In the genomic region with DNA sequence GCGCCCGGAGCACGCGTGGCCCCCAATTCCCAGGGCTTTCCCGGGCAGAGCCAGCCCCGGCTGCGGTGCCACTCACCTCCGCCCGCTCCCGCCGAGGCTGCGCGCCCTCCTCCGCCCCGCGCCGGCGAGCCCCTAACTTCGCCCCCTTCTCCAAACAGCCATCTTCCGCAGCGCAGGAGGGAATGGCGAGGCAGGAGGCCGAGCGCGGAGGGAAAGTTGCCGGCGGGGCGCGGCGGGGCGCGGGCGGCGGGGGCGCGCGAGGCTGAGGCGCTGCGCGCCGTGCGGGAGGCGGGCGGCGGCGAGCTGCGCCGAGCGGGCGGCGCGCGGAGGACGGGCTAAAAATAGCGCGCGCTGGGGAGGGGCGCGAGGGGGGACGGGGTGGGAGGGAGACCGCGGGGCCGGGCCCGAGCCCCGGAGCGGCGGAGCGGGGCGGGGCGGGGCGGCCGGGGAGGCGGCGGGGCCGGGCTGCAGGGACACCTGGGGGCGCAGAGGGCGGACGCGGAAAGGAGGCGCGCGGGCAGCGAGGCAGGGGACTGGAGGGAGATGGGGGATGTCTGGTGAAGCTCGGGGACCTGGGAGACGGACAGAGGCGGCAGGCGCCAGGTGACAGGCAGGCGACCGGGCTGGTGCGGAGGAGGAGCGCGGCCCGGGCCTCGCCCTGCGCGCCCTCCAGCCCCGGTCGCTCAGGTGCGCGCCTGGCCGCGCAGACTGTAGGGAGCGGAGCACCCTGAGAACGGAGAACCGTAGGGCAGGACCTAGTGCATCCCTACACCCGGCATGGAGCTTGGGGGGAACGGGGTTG, we compare ENCODE assay signal across 10 mouse cellular contexts. TPM values are rescaled to one million over a fixed set of nuclear protein-coding genes. Genes with fewer than 3 reads are reported as not detected.
DNase-seq lines count a peak whose midpoint lies in the region; ATAC-seq lines count a peak whose summit lies in the region.
"Had no signal": no experiment of that assay in that cellular context is flagged by ENCODE, and none has a peak within 500 bp of the region (broad histone marks: within the 10 kb centered on the region; RNA-seq: fewer than 3 reads in every experiment).

No protein-coding gene starts in this region.

- peak; percentile 93 for ATAC-seq in forebrain, embryonic 16.5 days
- peak; percentile 48 for ATAC-seq in inflammation-experienced regulatory T-cells, adult 6 months
- peak; percentile 66 for ATAC-seq in liver, embryonic 11.5 days (replicated peaks; ENCODE audit: low FRiP score)
- peak; percentile 93 for ATAC-seq in neural tube, embryonic 15.5 days (ENCODE audit: low FRiP score)

- no peaks in the 10 kb centered on the region for H3K9me3 ChIP-seq in forebrain, embryonic 16.5 days (ENCODE audit: control insufficient read depth, low read length)
- no peaks in the 10 kb centered on the region for H3K9me3 ChIP-seq in liver, embryonic 11.5 days (ENCODE audit: control insufficient read depth, low read length)
- H3K9me3 ChIP-seq in neural tube, embryonic 15.5 days (replicated peaks): no peaks in the 10 kb centered on the region

- peaks cover 7% of the 10 kb centered on the region for H3K4me1 ChIP-seq in forebrain, embryonic 16.5 days (replicated peaks; ENCODE audit: control insufficient read depth, insufficient read depth, low read length)
- no peaks in the 10 kb centered on the region for H3K4me1 ChIP-seq in liver, embryonic 11.5 days (replicated peaks; ENCODE audit: control insufficient read depth, insufficient read depth, low read length)
- H3K4me1 ChIP-seq in neural tube, embryonic 15.5 days: peaks cover 13% of the 10 kb centered on the region

- peak overlapping the region; percentile 63 for H3K27ac ChIP-seq in forebrain, embryonic 16.5 days (ENCODE audit: low read length)
- H3K27ac ChIP-seq in liver, embryonic 11.5 days (ENCODE audit: low read depth, low read length): no peak overlapping the region
- peak overlapping the region; percentile 82 for H3K27ac ChIP-seq in neural tube, embryonic 15.5 days (replicated peaks)
- H3K27ac ChIP-seq: macrophage had no signal

- peak overlapping the region; percentile 78 for H3K4me2 ChIP-seq in forebrain, embryonic 16.5 days (ENCODE audit: low read length)
- H3K4me2 ChIP-seq in liver, embryonic 11.5 days: peak overlapping the region; percentile 83
- H3K4me2 ChIP-seq in neural tube, embryonic 15.5 days: peak overlapping the region; percentile 90

- peak; percentile 88 for DNase-seq in heart, adult 11 months
- DNase-seq in heart, postnatal 25 days (ENCODE audit: low spot score): no peak
- DNase-seq in cerebellum, adult 11-12 months: peak; percentile 65
- DNase-seq in liver, embryonic 11.5 days (ENCODE audit: low spot score): peak; percentile 34
- DNase-seq in urinary bladder, postnatal 25 days (ENCODE audit: low spot score): no peak

- H3K9ac ChIP-seq in forebrain, embryonic 16.5 days (replicated peaks; ENCODE audit: low read depth, low read length): peak overlapping the region; percentile 83
- H3K9ac ChIP-seq in liver, embryonic 11.5 days (ENCODE audit: low read depth, low read length): no peak overlapping the region
- peak overlapping the region; percentile 75 for H3K9ac ChIP-seq in neural tube, embryonic 15.5 days (replicated peaks)

- under 1% methylated on average over 67 of the region's 107 CpGs for WGBS in forebrain, embryonic 16.5 days
- under 1% methylated on average over 73 of the region's 107 CpGs for WGBS in liver, embryonic 11.5 days
- under 1% methylated on average over 69 of the region's 107 CpGs for WGBS in neural tube, embryonic 15.5 days

- peak overlapping the region; percentile 84 for H3K4me3 ChIP-seq in forebrain, embryonic 16.5 days (replicated peaks; ENCODE audit: low read length)
- peak overlapping the region; percentile 65 for H3K4me3 ChIP-seq in liver, embryonic 11.5 days (ENCODE audit: low read depth, low read length)
- peak overlapping the region; percentile 77 for H3K4me3 ChIP-seq in neural tube, embryonic 15.5 days (replicated peaks)

- H3K27me3 ChIP-seq in forebrain, embryonic 16.5 days (replicated peaks; ENCODE audit: control insufficient read depth, insufficient read depth, low read length): peaks cover 7% of the 10 kb centered on the region; the same call in 1 of the 2 replicates
- peaks cover 33% of the 10 kb centered on the region for H3K27me3 ChIP-seq in liver, embryonic 11.5 days (replicated peaks; ENCODE audit: control insufficient read depth, insufficient read depth, low read length)
- H3K27me3 ChIP-seq in neural tube, embryonic 15.5 days (replicated peaks): no peaks in the 10 kb centered on the region; the same call in 1 of the 2 replicates

- intact Hi-C loops in heart, postnatal 25 days (cut with DNase I): loop anchor here (10.0 kb wide), 3 partner anchors 212 to 278 kb away; no protein-coding TSS in a partner anchor

- H3K36me3 ChIP-seq in forebrain, embryonic 16.5 days (ENCODE audit: control insufficient read depth, insufficient read depth): no peaks in the 10 kb centered on the region
- H3K36me3 ChIP-seq in liver, embryonic 11.5 days (ENCODE audit: control insufficient read depth, insufficient read depth, low read length): no peaks in the 10 kb centered on the region
- H3K36me3 ChIP-seq in neural tube, embryonic 15.5 days: no peaks in the 10 kb centered on the region
- H3K36me3 ChIP-seq: G1E had no signal

RNA-seq across cellular contexts. Expression of gene Hdac9, which starts 10.0 kb away (rescaled TPM):
- total RNA-seq in heart, postnatal 25 days (2021): 10 to 100 TPM; 20.5 to 26.8 TPM
- 13.6 and 16.4 TPM in 2 replicates for polyA plus RNA-seq in forebrain, embryonic 16.5 days (2015; fragmentation: Nextera tagmentation; extraction: Ambion mirVana)
- 1 to 10 TPM in 2 of 3 experiments, under 1 TPM in 1; 0.36 to 1.3 (median 1.1) TPM for polyA plus RNA-seq in inflammation-experienced regulatory T-cells, adult 6 months (2017; shearing (Covaris generic))
- polyA plus RNA-seq in liver, embryonic 11.5 days (2014; fragmentation: Nextera tagmentation; extraction: Ambion mirVana): 2.6 and 3.5 TPM in 2 replicates
- polyA plus RNA-seq in neural tube, embryonic 15.5 days (2015; fragmentation: Nextera tagmentation; extraction: Ambion mirVana): 9.9 and 11.4 TPM in 2 replicates
- polyA plus RNA-seq: G1E had no signal

Comparison
In these comparisons a context has a peak if more than half of its experiments do, and no peak if none do; other contexts are left out.
1. DNase-seq: peak in heart, adult 11 months (single experiment), cerebellum, adult 11-12 months (single experiment) and liver, embryonic 11.5 days (single experiment); none in heart, postnatal 25 days (single experiment) and urinary bladder, postnatal 25 days (single experiment).
2. Peak in every context shown above with its lines, with median percentiles within 50 percentile points of each other: ATAC-seq, H3K4me2 ChIP-seq and H3K4me3 ChIP-seq.